Mouse (Mus musculus) forebrain, embryonic 16.5 days (tissue): Measurements from ENCODE around the gene Psat1. TPM values are rescaled to one million over a fixed set of nuclear protein-coding genes. Genes with fewer than 3 reads are reported as not detected.

ENCODE experiments used
- ATAC-seq: fragments of 200-750 bp; cut with Nextera tagmentation; 2 replicates; pipeline ENCODE4 v1.8.0; 2017; ENCODE audit warnings: mild to moderate bottlenecking, moderate library complexity
- H3K27ac ChIP-seq: fragments of 300-500 bp; sonication (generic); 2 replicates; pipeline ENCODE4 v1.5.1; 2014; ENCODE audit warnings: low read length, control low read depth
- H3K27me3 ChIP-seq: fragments of 300-500 bp; sonication (generic); replicated peaks from 2 replicates; pipeline ENCODE4 v1.6.1; 2014; ENCODE audit warnings: low read length; ENCODE audit not compliant: control insufficient read depth, insufficient read depth
- H3K36me3 ChIP-seq: fragments of 300-500 bp; sonication (generic); 2 replicates; pipeline ENCODE4 v1.6.1; 2014; ENCODE audit not compliant: control insufficient read depth, insufficient read depth
- H3K4me1 ChIP-seq: fragments of 300-500 bp; sonication (generic); replicated peaks from 2 replicates; pipeline ENCODE4 v1.6.1; 2014; ENCODE audit warnings: low read length; ENCODE audit not compliant: control insufficient read depth, insufficient read depth
- H3K4me2 ChIP-seq: fragments of 300-500 bp; sonication (generic); 2 replicates; pipeline ENCODE4 v1.6.1; 2014; ENCODE audit warnings: mild to moderate bottlenecking, low read length, control low read depth
- H3K4me3 ChIP-seq: fragments of 300-500 bp; sonication (generic); replicated peaks from 2 replicates; pipeline ENCODE4 v1.5.1; 2014; ENCODE audit warnings: mild to moderate bottlenecking, low read length, control low read depth
- H3K9ac ChIP-seq: fragments of 300-500 bp; sonication (generic); replicated peaks from 2 replicates; pipeline ENCODE4 v1.6.1; 2014; ENCODE audit warnings: low read depth, low read length, control low read depth
- H3K9me3 ChIP-seq: fragments of 300-500 bp; sonication (generic); 2 replicates; pipeline ENCODE4 v1.6.1; 2016; ENCODE audit warnings: low read length; ENCODE audit not compliant: control insufficient read depth
- WGBS: fragments of 180-500 bp; shearing (Covaris S2); extraction: QIAGEN DNeasy Blood & Tissue Kit; methylation state at CpG from one replicate; pipeline ENCODE4 v1.1.7; 2014; 5-methylcytosine and 5-hydroxymethylcytosine counted together
- polyA plus RNA-seq: library from polyadenylated mRNA; unstranded; fragments of >200 nt; fragmentation: Nextera tagmentation; extraction: Ambion mirVana; gene quantifications from 2 replicates; pipeline ENCODE4 v1.2.1, GENCODE M21; 2015

Psat1 gene
- polyA plus RNA-seq, 1 experiment from 2014 or later: 102 TPM

DNA sequence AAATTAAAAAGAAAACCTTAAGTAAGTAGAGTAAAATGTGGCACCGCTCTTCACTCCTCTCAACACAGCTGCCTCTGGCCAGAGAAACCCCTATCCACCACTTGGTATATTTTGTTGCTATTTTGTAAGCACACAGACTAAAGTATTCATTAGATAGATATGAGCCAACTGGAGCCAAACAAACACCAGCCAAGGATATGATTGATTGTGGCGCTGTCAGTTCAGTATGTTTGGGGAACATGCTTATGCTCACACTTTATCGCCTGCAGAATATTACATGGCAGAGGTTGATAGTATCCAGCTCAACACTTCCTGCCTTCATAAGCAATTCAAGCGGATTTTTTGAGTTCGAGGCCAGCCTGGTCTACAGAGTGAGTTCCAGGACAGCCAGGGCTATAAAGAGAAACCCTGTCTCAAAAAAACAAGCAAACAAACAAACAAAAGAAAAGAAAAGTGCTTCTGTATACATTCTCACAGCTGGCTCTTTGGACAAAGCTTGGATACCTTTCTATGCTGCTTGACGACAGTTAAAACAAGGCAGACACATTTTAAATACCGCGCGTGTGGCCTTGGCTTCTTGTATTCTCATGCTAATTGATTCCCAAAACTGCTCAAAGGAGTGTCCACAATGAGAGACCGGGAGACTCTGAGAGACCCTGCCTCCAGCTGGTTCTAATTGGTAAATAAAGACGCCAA is 4.6 kb downstream of the Psat1 start:
- no peak overlapping the region for H3K4me3 ChIP-seq

DNA sequence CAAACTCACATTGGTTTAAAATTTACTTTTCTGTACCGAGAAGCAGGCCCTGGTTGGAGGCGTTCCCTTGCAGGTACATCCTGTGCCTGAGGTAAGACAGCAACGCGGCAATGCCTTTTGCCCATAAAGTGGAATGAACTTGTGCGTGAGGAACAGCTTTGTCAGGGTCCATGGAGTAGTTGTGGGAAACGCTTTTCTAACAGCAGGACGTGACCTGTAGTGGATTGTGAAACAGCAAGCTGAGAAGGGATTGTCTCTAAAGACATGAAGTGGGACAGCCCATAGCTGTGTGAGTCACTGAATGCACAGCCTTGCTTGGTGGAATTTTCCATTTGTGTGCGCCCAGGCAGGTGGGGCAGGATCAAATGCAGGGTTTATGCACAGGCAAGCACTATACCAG is 5.7 kb downstream of the Psat1 start:
- Histone ChIP-seq H3K4me1 (no peaks in the 10 kb centered on the region), H3K27ac (no peak overlapping the region), H3K27me3 (no peaks in the 10 kb centered on the region), H3K4me3 (no peak overlapping the region), H3K9me3 (no peaks in the 10 kb centered on the region), H3K4me2 (no peak overlapping the region), H3K9ac (no peak overlapping the region), H3K36me3 (no peaks in the 10 kb centered on the region)
- 81% methylated on average over 8 of the region's 8 CpGs for WGBS
- no peak for ATAC-seq

More for the DNA sequence above, 4.6 kb downstream of the Psat1 start:
- Histone ChIP-seq H3K36me3 (no peaks in the 10 kb centered on the region), H3K4me2 (no peak overlapping the region), H3K9ac (no peak overlapping the region), H3K4me1 (no peaks in the 10 kb centered on the region), H3K27me3 (no peaks in the 10 kb centered on the region), H3K27ac (no peak overlapping the region), H3K9me3 (no peaks in the 10 kb centered on the region)
- no peak for ATAC-seq
- WGBS: 37% methylated on average over 11 of the region's 11 CpGs

DNA sequence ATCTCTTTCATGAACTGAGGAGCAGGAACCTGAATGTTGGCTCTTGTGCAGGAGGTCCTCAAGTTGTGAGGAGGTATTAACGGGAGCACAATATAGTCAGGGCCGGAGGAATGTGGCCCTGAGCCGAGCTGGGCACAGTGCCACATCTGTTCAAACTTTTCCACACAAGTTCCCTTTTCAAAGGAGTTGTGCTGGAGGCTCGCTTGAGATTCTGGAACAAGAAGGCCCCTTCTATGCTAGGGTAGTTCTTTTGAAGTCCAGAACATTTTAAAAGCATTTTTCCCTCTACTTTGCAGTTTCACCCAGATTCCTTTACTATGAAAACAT is 21.5 kb downstream of the Psat1 start:
- Histone ChIP-seq H3K4me3 (peak overlapping the region; percentile 81), H3K27ac (peak overlapping the region; percentile 76), H3K27me3 (no peaks in the 10 kb centered on the region), H3K9ac (no peak overlapping the region), H3K4me2 (peak overlapping the region; percentile 99), H3K36me3 (no peaks in the 10 kb centered on the region), H3K4me1 (peaks cover 16% of the 10 kb centered on the region), H3K9me3 (no peaks in the 10 kb centered on the region)
- WGBS: 3% methylated on average over 4 of the region's 4 CpGs
- ATAC-seq: peak; percentile 41

DNA sequence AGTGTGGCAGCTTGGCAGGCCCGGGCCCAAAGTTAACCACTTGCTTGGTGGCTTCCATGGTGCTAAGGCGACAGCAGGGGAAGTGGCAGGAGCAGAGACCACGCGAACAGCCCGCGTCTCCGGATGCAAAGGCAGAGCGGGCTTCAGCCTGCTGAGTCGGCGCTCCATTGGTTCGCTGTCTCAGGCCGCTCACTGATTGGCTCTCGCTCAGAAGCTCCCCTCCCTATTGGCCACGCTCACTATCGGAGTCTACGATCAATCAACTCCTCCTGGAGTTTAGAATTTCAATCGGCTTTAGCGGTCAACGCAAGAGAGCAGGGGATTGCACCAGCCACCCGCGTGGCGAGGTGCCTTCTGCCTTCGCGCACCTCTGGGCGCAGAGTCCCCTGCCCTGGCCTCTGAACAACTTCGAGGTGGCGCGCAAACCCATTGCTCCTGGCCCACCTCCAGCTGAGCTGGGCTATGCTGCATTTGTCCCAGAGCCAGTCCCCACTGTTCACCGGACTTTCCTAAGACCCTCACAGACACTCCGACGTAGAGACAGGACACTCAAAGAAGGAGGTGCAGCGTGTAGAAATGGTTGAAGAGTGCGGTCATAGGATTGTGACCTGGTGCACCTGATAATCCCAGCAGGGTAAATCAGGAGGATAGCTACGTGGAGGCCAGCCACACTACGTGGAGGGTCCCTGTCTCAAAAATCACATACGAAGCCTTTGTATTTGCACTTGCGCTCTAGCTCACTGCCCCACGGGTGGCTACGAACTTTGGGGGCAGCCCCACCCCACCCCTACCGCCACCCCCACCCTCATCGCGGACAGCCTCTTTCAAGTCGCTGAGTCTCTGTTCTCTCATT is 22.0 kb downstream of the Psat1 start:
- 0% methylated on average over 43 of the region's 43 CpGs for WGBS
- no peaks in the 10 kb centered on the region for H3K9me3 ChIP-seq
- H3K4me2 ChIP-seq: peak overlapping the region; percentile 99
- H3K4me1 ChIP-seq: peaks cover 16% of the 10 kb centered on the region
- no peaks in the 10 kb centered on the region for H3K27me3 ChIP-seq
- peak overlapping the region; percentile 87 for H3K27ac ChIP-seq
- peak overlapping the region; percentile 81 for H3K4me3 ChIP-seq
- ATAC-seq: peak; percentile 99
- H3K36me3 ChIP-seq: no peaks in the 10 kb centered on the region
- H3K9ac ChIP-seq: peak overlapping the region; percentile 66

DNA sequence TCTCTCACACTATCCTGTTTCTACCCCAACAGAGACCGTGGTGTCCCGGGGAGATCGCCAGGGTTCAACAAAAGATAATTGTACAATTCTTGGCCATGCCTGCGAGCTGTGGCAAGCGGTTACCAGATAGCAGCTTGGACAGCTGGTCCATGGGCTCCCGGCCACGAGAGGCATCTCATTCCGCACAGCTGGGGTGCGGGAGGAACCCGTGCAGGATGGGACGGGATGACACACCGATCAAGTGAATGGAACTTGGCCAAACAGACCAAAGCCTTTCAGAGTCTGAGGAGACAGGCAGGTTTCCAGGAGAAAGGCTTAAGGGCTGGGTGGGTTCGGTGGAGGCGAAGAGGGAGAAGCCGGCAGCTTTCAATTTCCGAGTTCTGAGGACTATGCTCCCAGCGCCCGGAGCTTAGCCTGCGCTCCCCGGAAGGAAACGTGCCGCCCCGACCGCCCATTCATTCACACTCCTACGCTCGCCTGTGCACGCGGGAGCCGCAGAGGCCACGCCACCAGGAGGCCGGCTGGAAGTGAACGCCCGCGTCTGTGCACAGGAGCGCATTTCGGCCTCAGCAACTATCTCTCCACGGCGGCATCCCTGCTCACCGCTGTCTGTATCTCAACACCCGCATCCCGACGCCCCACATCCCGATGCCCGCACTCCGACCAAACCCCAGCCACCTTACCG is 22.8 kb downstream of the Psat1 start:
- Histone ChIP-seq H3K36me3 (no peaks in the 10 kb centered on the region), H3K4me2 (peak overlapping the region; percentile 99), H3K4me3 (peak overlapping the region; percentile 81), H3K9me3 (no peaks in the 10 kb centered on the region), H3K27me3 (no peaks in the 10 kb centered on the region), H3K4me1 (peaks cover 16% of the 10 kb centered on the region), H3K27ac (peak overlapping the region; percentile 87), H3K9ac (peak overlapping the region; percentile 66)
- ATAC-seq: peak; percentile 57
- under 1% methylated on average over 46 of the region's 46 CpGs for WGBS

DNA sequence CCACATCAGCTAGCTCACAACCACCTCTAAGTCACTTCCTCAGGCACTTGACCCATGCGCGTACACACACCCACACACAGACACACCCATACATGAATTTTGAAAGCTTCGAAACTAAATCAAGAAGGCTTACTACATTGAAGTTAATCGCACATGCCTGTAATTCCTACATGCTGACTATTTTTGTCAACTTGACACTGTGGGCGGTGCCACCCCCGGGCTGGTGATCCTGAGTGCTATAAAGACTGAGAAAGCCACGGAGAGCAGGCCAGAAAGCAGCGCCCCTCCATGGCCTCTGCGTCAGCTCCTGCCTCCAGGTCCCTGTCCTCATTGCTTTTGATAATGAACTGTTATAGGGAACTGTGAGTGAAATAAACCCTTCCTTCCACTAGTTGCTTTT is 23.7 kb downstream of the Psat1 start:
- Histone ChIP-seq H3K9ac (peak overlapping the region; percentile 66), H3K27me3 (no peaks in the 10 kb centered on the region), H3K9me3 (no peaks in the 10 kb centered on the region), H3K36me3 (no peaks in the 10 kb centered on the region), H3K4me1 (peaks cover 16% of the 10 kb centered on the region), H3K27ac (no peak overlapping the region), H3K4me2 (peak overlapping the region; percentile 99), H3K4me3 (peak overlapping the region; percentile 81)
- WGBS: 15% methylated on average over 9 of the region's 9 CpGs
- no peak for ATAC-seq

DNA sequence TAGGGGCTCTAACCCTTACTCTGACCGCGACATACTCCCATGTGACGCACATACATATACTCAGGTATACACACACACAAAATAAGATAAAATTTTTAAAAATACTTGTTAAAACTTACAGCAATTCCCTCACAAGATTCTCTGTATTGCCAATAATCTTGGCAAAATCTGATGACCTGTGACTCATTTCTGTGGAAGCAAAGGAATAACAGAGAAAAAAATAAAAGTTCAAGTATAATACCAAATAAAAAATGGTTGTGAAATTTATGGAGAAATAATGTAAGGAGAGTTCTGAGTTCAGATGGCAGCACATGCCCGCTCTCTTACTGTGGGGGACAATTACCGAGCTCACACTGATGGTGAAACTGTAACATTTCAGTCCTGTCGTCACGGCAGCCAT is 27.8 kb downstream of the Psat1 start:
- Histone ChIP-seq H3K4me3 (no peak overlapping the region), H3K27ac (no peak overlapping the region), H3K9ac (no peak overlapping the region), H3K27me3 (no peaks in the 10 kb centered on the region), H3K9me3 (no peaks in the 10 kb centered on the region), H3K4me1 (peaks cover 10% of the 10 kb centered on the region), H3K4me2 (no peak overlapping the region), H3K36me3 (0 out of 2 replicates have a peak, but pooled peaks cover 2% of the 10 kb centered on the region)
- 94% methylated on average over 7 of the region's 7 CpGs for WGBS
- ATAC-seq: no peak

DNA sequence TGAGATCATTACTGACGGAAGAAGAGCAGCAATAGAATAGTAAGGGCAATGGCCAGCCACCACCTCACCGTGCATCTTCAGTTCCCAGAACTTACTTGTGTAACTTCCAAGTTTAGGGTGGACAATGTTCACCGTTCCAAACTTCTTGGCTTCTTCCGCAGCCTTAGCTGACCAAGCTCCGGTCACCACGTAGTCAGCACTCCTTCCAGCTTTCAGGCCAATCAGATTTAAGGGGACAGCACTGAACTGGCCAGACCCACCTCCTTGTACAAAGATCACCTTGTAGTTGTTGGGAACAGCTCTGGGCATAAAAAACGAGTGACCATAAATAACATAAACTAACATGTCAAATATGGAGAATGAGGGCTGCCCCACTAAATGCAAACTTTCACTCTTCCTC is 29.0 kb downstream of the Psat1 start:
- no peak overlapping the region for H3K27ac ChIP-seq
- no peak overlapping the region for H3K4me2 ChIP-seq
- H3K9me3 ChIP-seq: no peaks in the 10 kb centered on the region
- 0 out of 2 replicates have a peak, but pooled peaks cover 2% of the 10 kb centered on the region for H3K36me3 ChIP-seq
- no peak for ATAC-seq
- WGBS: 97% methylated on average over 7 of the region's 7 CpGs
- H3K27me3 ChIP-seq: no peaks in the 10 kb centered on the region
- H3K4me1 ChIP-seq: no peaks in the 10 kb centered on the region
- no peak overlapping the region for H3K9ac ChIP-seq
- no peak overlapping the region for H3K4me3 ChIP-seq
